Mouse (Mus musculus) neural tube, embryonic 11.5 days (tissue): ENCODE data around the gene Faap20. TPM values are rescaled to one million over a fixed set of nuclear protein-coding genes. Genes with fewer than 3 reads are reported as not detected.

Experiments
- ATAC-seq: fragments of 200-750 bp; cut with Nextera tagmentation; 2 replicates; pipeline ENCODE4 v1.8.0; 2017; ENCODE audit warnings: moderate number of reproducible peaks, mild to moderate bottlenecking, moderate TSS enrichment, moderate library complexity; ENCODE audit not compliant: insufficient read depth, low FRiP score, low TSS enrichment
- DNase-seq: peaks from one replicate; pipeline ENCODE4 v3.0.0-alpha.2; 2015; ENCODE audit warnings: low spot score
- H3K27ac ChIP-seq: fragments of 300-500 bp; sonication (generic); 2 replicates; pipeline ENCODE4 v1.5.1; 2014; ENCODE audit warnings: low read depth, mild to moderate bottlenecking, low read length
- H3K27me3 ChIP-seq: fragments of 300-500 bp; sonication (generic); 2 replicates; pipeline ENCODE4 v1.6.1; 2014; ENCODE audit warnings: mild to moderate bottlenecking, low read length, mixed read lengths; ENCODE audit not compliant: control insufficient read depth, insufficient read depth
- H3K36me3 ChIP-seq: fragments of 300-500 bp; sonication (generic); 2 replicates; pipeline ENCODE4 v1.6.1; 2014; ENCODE audit warnings: mild to moderate bottlenecking, low read length, moderate library complexity, mixed read lengths; ENCODE audit not compliant: control insufficient read depth, insufficient read depth
- H3K4me1 ChIP-seq: fragments of 300-500 bp; sonication (generic); 2 replicates; pipeline ENCODE4 v1.6.1; 2014; ENCODE audit warnings: low read length, mixed read lengths; ENCODE audit not compliant: control insufficient read depth, insufficient read depth
- H3K4me2 ChIP-seq: fragments of 300-500 bp; sonication (generic); 2 replicates; pipeline ENCODE4 v1.6.1; 2014; ENCODE audit warnings: low read depth, mild to moderate bottlenecking, moderate library complexity
- H3K4me3 ChIP-seq: fragments of 300-500 bp; sonication (generic); 2 replicates; pipeline ENCODE4 v1.5.1; 2014; ENCODE audit warnings: low read depth, low read length
- H3K9ac ChIP-seq: fragments of 300-500 bp; sonication (generic); 2 replicates; pipeline ENCODE4 v1.6.1; 2014; ENCODE audit warnings: mild to moderate bottlenecking, low read length
- H3K9me3 ChIP-seq: fragments of 300-500 bp; sonication (generic); 2 replicates; pipeline ENCODE4 v1.6.1; 2016; ENCODE audit warnings: low read length; ENCODE audit not compliant: control insufficient read depth
- WGBS: fragments of 180-500 bp; shearing (Covaris S2); extraction: QIAGEN DNeasy Blood & Tissue Kit; methylation state at CpG from one replicate; pipeline ENCODE4 v1.1.7; 2014; 5-methylcytosine and 5-hydroxymethylcytosine counted together
- polyA plus RNA-seq: library from polyadenylated mRNA; unstranded; fragments of >200 nt; fragmentation: Nextera tagmentation; extraction: Ambion mirVana; gene quantifications from 2 replicates; pipeline ENCODE4 v1.2.1, GENCODE M21; 2014

Faap20 gene
- polyA plus RNA-seq, 1 experiment from 2014 or later = 96.6 TPM

DNA sequence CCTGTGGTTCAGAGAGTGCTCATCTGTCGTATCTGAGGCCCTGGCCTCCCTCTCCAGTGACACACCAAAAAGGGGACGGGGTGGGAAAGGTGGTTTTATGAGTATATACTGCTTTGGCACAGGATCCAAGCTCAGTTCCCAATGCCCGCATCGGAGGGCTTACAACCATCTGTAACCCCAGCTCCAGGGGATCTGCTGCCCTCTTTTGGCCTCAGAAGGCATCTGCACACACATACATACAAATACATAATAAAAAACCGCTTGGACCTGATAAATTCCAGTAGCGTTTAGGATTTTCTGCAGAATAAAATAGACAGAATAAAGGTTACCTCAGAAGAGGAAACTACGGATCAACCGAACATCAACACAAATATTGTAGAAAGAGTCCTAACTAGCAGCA is 29.5 kb downstream of the Faap20 start:
- no peak overlapping the region for H3K4me2 ChIP-seq
- H3K27me3 ChIP-seq = no peaks in the 10 kb centered on the region
- no peaks in the 10 kb centered on the region for H3K36me3 ChIP-seq
- 86% methylated on average over 8 of the region's 8 CpGs for WGBS
- ATAC-seq (no peak), DNase-seq (no peak)
- H3K9me3 ChIP-seq = no peaks in the 10 kb centered on the region
- peaks cover 6% of the 10 kb centered on the region; the same call in 1 of the 2 replicates for H3K4me1 ChIP-seq
- no peak overlapping the region for H3K9ac ChIP-seq
- H3K27ac ChIP-seq = no peak overlapping the region
- H3K4me3 ChIP-seq = no peak overlapping the region

DNA sequence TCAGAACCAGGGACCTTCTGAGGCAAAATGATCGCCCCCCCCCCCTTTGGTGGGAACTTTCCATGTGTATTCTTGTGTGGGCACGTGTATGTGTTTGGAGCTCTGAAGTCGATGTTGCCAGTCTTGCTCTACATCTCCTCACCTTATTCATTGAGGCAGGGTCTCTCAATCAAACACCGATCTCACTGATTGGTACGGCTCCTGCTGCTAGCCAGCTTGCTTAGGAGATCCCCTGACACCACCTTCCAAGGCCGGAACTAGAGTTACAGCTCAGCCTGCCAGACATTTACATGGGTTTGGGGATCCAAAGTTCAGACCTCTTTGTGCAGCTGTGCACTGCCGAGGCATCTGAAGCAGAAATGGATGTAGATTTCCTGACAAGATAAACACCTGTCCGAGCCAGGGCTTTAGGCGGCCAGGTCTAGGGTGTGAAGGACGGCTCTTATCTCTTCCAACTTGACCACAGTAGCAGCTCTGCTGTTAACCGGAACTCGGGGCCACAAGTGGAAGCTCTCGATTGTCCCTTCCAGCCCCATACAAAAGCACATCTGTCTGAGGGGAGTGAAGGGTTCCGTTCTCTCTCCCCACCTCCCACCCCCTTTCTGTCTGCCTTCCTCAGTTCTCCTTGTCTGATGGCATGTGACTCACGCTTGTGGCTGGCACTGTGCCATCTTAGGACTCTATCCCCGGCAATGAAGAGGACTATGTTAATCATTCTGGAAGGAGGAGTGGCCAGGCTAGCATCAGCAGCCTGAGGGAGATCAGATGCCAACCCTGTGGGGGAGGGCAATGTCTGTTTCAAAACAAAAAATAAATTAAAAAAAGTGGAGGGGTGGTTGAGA is 30.5 kb downstream of the Faap20 start:
- Histone ChIP-seq H3K4me2 (no peak overlapping the region), H3K36me3 (no peaks in the 10 kb centered on the region), H3K9me3 (no peaks in the 10 kb centered on the region), H3K27me3 (no peaks in the 10 kb centered on the region), H3K4me1 (peaks cover 7% of the 10 kb centered on the region; the same call in 1 of the 2 replicates), H3K4me3 (no peak overlapping the region), H3K9ac (no peak overlapping the region), H3K27ac (no peak overlapping the region)
- WGBS = 83% methylated on average over 16 of the region's 16 CpGs
- ATAC-seq (no peak), DNase-seq (no peak)

GRCm38 (mm10) chr4:155280768-155281121 is 31.1 kb downstream of the Faap20 start:
- H3K4me3 ChIP-seq = no peak overlapping the region
- peaks cover 7% of the 10 kb centered on the region; the same call in 1 of the 2 replicates for H3K4me1 ChIP-seq
- no peaks in the 10 kb centered on the region for H3K27me3 ChIP-seq
- no peak overlapping the region for H3K4me2 ChIP-seq
- ATAC-seq (no peak), DNase-seq (no peak)
- H3K27ac ChIP-seq = no peak overlapping the region
- WGBS = 100% methylated on average over 1 of the region's 1 CpGs
- no peaks in the 10 kb centered on the region for H3K9me3 ChIP-seq
- no peak overlapping the region for H3K9ac ChIP-seq
- H3K36me3 ChIP-seq = no peaks in the 10 kb centered on the region

GRCm38 (mm10) chr4:155281227-155281626 is 31.6 kb downstream of the Faap20 start:
- Histone ChIP-seq H3K9ac (no peak overlapping the region), H3K36me3 (no peaks in the 10 kb centered on the region), H3K27ac (no peak overlapping the region), H3K9me3 (no peaks in the 10 kb centered on the region), H3K4me2 (no peak overlapping the region), H3K4me3 (no peak overlapping the region), H3K27me3 (no peaks in the 10 kb centered on the region), H3K4me1 (peaks cover 7% of the 10 kb centered on the region; the same call in 1 of the 2 replicates)
- DNase-seq (no peak), ATAC-seq (no peak)
- 63% methylated on average over 2 of the region's 2 CpGs for WGBS

DNA sequence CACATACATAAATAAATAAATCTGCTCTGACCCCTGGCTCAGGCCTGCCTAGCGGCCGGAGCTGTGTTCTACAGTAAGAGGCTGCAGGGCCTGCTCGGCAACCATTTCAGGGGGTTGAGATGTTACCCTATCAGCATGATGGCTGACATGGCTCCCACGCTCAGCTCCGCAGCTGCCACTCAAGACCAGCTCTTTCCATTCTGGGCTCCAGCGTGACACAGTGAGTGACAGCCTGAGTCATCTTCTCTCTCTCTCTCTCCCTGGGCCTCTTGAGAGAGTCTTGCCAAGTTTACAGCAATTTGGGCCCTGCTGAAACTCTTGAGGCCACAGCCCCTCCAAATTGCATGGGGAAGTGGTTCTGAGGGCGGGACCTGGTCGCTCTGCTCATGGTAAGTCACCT is 32.0 kb downstream of the Faap20 start:
- H3K27ac ChIP-seq = no peak overlapping the region
- ATAC-seq (no peak), DNase-seq (no peak)
- H3K36me3 ChIP-seq = no peaks in the 10 kb centered on the region
- H3K9ac ChIP-seq = no peak overlapping the region
- no peak overlapping the region for H3K4me3 ChIP-seq
- no peaks in the 10 kb centered on the region for H3K27me3 ChIP-seq
- WGBS = 88% methylated on average over 8 of the region's 8 CpGs
- H3K9me3 ChIP-seq = no peaks in the 10 kb centered on the region
- H3K4me2 ChIP-seq = no peak overlapping the region
- H3K4me1 ChIP-seq = peaks cover 7% of the 10 kb centered on the region; the same call in 1 of the 2 replicates

- Histone ChIP-seq H3K36me3 (no peaks in the 10 kb centered on the region), H3K4me2 (no peak overlapping the region), H3K9ac (no peak overlapping the region), H3K4me1 (peaks cover 7% of the 10 kb centered on the region; the same call in 1 of the 2 replicates), H3K9me3 (no peaks in the 10 kb centered on the region), H3K27ac (no peak overlapping the region), H3K27me3 (no peaks in the 10 kb centered on the region), H3K4me3 (no peak overlapping the region)
- ATAC-seq (no peak), DNase-seq (no peak)
- 53% methylated on average over 6 of the region's 6 CpGs for WGBS
Observed at GRCm38 (mm10) chr4:155282231-155282630, 32.6 kb downstream of the Faap20 start.

GRCm38 (mm10) chr4:155283001-155283503 is 33.5 kb downstream of the Faap20 start:
- H3K4me1 ChIP-seq = peaks cover 7% of the 10 kb centered on the region; the same call in 1 of the 2 replicates
- ATAC-seq = no peak

GRCm38 (mm10) chr4:155283585-155283984 is 34.0 kb downstream of the Faap20 start:
- WGBS = 62% methylated on average over 9 of the region's 9 CpGs

More at GRCm38 (mm10) chr4:155283001-155283503, 33.5 kb downstream of the Faap20 start:
- Histone ChIP-seq H3K27ac (peak overlapping the region; percentile 75), H3K27me3 (no peaks in the 10 kb centered on the region), H3K36me3 (no peaks in the 10 kb centered on the region), H3K4me3 (no peak overlapping the region), H3K4me2 (peak overlapping the region; percentile 12; the same call in 1 of the 2 replicates), H3K9me3 (no peaks in the 10 kb centered on the region), H3K9ac (0 out of 2 replicates have a peak overlapping the region, but pooled peaks have one; percentile 5)
- 28% methylated on average over 11 of the region's 11 CpGs for WGBS
- DNase-seq = peak; percentile 39

More at GRCm38 (mm10) chr4:155283585-155283984, 34.0 kb downstream of the Faap20 start:
- Histone ChIP-seq H3K4me1 (0 out of 2 replicates have a peak, but pooled peaks cover 3% of the 10 kb centered on the region), H3K27ac (peak overlapping the region; percentile 75), H3K9ac (0 out of 2 replicates have a peak overlapping the region, but pooled peaks have one; percentile 5), H3K27me3 (no peaks in the 10 kb centered on the region), H3K36me3 (no peaks in the 10 kb centered on the region; the same call in 1 of the 2 replicates), H3K4me2 (peak overlapping the region; percentile 12; the same call in 1 of the 2 replicates), H3K4me3 (no peak overlapping the region), H3K9me3 (no peaks in the 10 kb centered on the region)
- ATAC-seq = no peak
- DNase-seq = peak; percentile 46
